Mouse (Mus musculus) myocyte (in vitro differentiated cells): ENCODE measurements around the gene Mfng.

ENCODE experiments used
- CEBPB ChIP-seq: IDR thresholded peaks from 2 replicates; pipeline ENCODE4 v1.6.1; 2011; ENCODE audit warnings: mild to moderate bottlenecking, moderate library complexity; ENCODE audit not compliant: poor library complexity, insufficient read depth, severe bottlenecking
- E2F4 ChIP-seq: IDR thresholded peaks from one replicate; pipeline ENCODE4 v1.6.1; 2011; ENCODE audit warnings: mild to moderate bottlenecking, control low read depth, moderate library complexity; ENCODE audit not compliant: insufficient read depth
- MAX ChIP-seq: IDR thresholded peaks from one replicate; pipeline ENCODE4 v1.6.1; 2011; ENCODE audit warnings: low read depth, mild to moderate bottlenecking, control low read depth
- MYOD1 ChIP-seq, 3 experiments: IDR thresholded peaks; one replicate each; pipeline ENCODE4 v1.6.1; 2011; ENCODE audit warnings: control low read depth in 2 of 3, low read depth in 2 of 3, mild to moderate bottlenecking in 2 of 3, moderate library complexity in 1 of 3; ENCODE audit not compliant: insufficient read length in 2 of 3, control insufficient read depth in 1 of 3
- MYOG ChIP-seq, 3 experiments: IDR thresholded peaks; one replicate each; pipeline ENCODE4 v1.6.1; 2011; ENCODE audit warnings: control low read depth in 2 of 3, low read depth in 2 of 3, mild to moderate bottlenecking in 2 of 3; ENCODE audit not compliant: insufficient read length in 2 of 3, control insufficient read depth in 1 of 3, insufficient read depth in 1 of 3
- POLR2A ChIP-seq: IDR thresholded peaks from one replicate; pipeline ENCODE4 v1.6.1; 2011; ENCODE audit warnings: low read depth, mild to moderate bottlenecking, control low read depth, moderate library complexity; ENCODE audit not compliant: insufficient read length
- POLR2AphosphoS2 ChIP-seq: IDR thresholded peaks from one replicate; pipeline ENCODE4 v1.6.1; 2011; ENCODE audit warnings: low read depth, control low read depth; ENCODE audit not compliant: insufficient read length
- REST ChIP-seq: IDR thresholded peaks from one replicate; pipeline ENCODE4 v1.6.1; 2011; ENCODE audit warnings: mild to moderate bottlenecking, control low read depth, moderate library complexity; ENCODE audit not compliant: insufficient read depth, insufficient read length
- SRF ChIP-seq: IDR thresholded peaks from one replicate; pipeline ENCODE4 v1.6.1; 2011; ENCODE audit warnings: low read depth; ENCODE audit not compliant: control insufficient read depth, insufficient read length
- TCF12 ChIP-seq: IDR thresholded peaks from one replicate; pipeline ENCODE4 v1.6.1; 2011; ENCODE audit warnings: mild to moderate bottlenecking, control low read depth; ENCODE audit not compliant: poor library complexity, insufficient read depth, severe bottlenecking
- TCF3 ChIP-seq: IDR thresholded peaks from one replicate; pipeline ENCODE4 v1.6.1; 2011; ENCODE audit warnings: low read depth, control low read depth; ENCODE audit not compliant: insufficient read length
- USF1 ChIP-seq: IDR thresholded peaks from one replicate; pipeline ENCODE4 v1.6.1; 2011; ENCODE audit warnings: low read depth, mild to moderate bottlenecking, control low read depth, moderate library complexity

GRCm38 (mm10) chr15:78785961-78786360 lies 12.7 kb upstream of the Mfng start:
- TF ChIP-seq TCF12 (no peak), POLR2AphosphoS2 (no peak), SRF (no peak), USF1 (no peak), POLR2A (no peak), MYOD1 (IDR thresholded peaks at IDR 0.05; ENCODE audit: control insufficient read depth in 1 of 3, insufficient read length in 2 of 3, low read depth in 2 of 3) (no peak), E2F4 (no peak), MAX (no peak), CEBPB (no peak), TCF3 (no peak), MYOG (IDR thresholded peaks at IDR 0.05; ENCODE audit: control insufficient read depth in 1 of 3, insufficient read depth in 1 of 3, insufficient read length in 2 of 3, low read depth in 2 of 3) (no peak), REST (no peak)
